Mouse (Mus musculus) forebrain, embryonic 11.5 days (tissue): ENCODE data around the gene Setx. TPM values are rescaled to one million over a fixed set of nuclear protein-coding genes. Genes with fewer than 3 reads are reported as not detected.
"Not testable (repeated sequence)": the region's sequence is repeated elsewhere in the genome, so short reads cannot be mapped to it uniquely, and the experiment has no call there.

ENCODE experiments used
- ATAC-seq: fragments of 200-750 bp; cut with Nextera tagmentation; replicated peaks from 2 replicates; pipeline ENCODE4 v1.8.0; 2017; ENCODE audit warnings: moderate TSS enrichment; ENCODE audit not compliant: low FRiP score
- DNase-seq: peaks from one replicate; pipeline ENCODE4 v3.0.0-alpha.2; 2017; ENCODE audit warnings: low spot score
- H3K27ac ChIP-seq: fragments of 300-500 bp; sonication (generic); 2 replicates; pipeline ENCODE4 v1.5.1; 2014; ENCODE audit warnings: low read depth, low read length
- H3K27me3 ChIP-seq: fragments of 300-500 bp; sonication (generic); 2 replicates; pipeline ENCODE4 v1.6.1; 2014; ENCODE audit warnings: mild to moderate bottlenecking, low read length, mixed read lengths; ENCODE audit not compliant: control insufficient read depth, insufficient read depth
- H3K36me3 ChIP-seq: fragments of 300-500 bp; sonication (generic); 2 replicates; pipeline ENCODE4 v1.6.1; 2014; ENCODE audit warnings: mild to moderate bottlenecking, low read length, moderate library complexity, mixed read lengths; ENCODE audit not compliant: control insufficient read depth, insufficient read depth
- H3K4me1 ChIP-seq: fragments of 300-500 bp; sonication (generic); replicated peaks from 2 replicates; pipeline ENCODE4 v1.6.1; 2014; ENCODE audit warnings: low read length, mixed read lengths; ENCODE audit not compliant: control insufficient read depth, insufficient read depth
- H3K4me2 ChIP-seq: fragments of 300-500 bp; sonication (generic); 2 replicates; pipeline ENCODE4 v1.6.1; 2014; ENCODE audit warnings: low read depth, mild to moderate bottlenecking, low read length, moderate library complexity, mixed read lengths; ENCODE audit not compliant: severe bottlenecking
- H3K4me3 ChIP-seq: fragments of 300-500 bp; sonication (generic); 2 replicates; pipeline ENCODE4 v1.5.1; 2014; ENCODE audit warnings: low read depth, low read length
- H3K9ac ChIP-seq: fragments of 300-500 bp; sonication (generic); 2 replicates; pipeline ENCODE4 v1.6.1; 2014; ENCODE audit warnings: low read length
- H3K9me3 ChIP-seq: fragments of 300-500 bp; sonication (generic); 2 replicates; pipeline ENCODE4 v1.6.1; 2016; ENCODE audit warnings: low read length, mixed read lengths; ENCODE audit not compliant: control insufficient read depth
- WGBS: fragments of 180-500 bp; shearing (Covaris S2); extraction: QIAGEN DNeasy Blood & Tissue Kit; methylation state at CpG from one replicate; pipeline ENCODE4 v1.1.7; 2014; 5-methylcytosine and 5-hydroxymethylcytosine counted together
- polyA plus RNA-seq: library from polyadenylated mRNA; unstranded; fragments of >200 nt; fragmentation: Nextera tagmentation; extraction: Ambion mirVana; gene quantifications from 2 replicates; pipeline ENCODE4 v1.2.1, GENCODE M21; 2014

The Setx gene
- polyA plus RNA-seq, 1 experiment from 2014 or later = 12.2 TPM

GRCm38 (mm10) chr2:29096751-29097150 is 27.2 kb upstream of the Setx start:
- H3K4me3 ChIP-seq = no peak overlapping the region
- no peaks in the 10 kb centered on the region for H3K27me3 ChIP-seq
- no peak for ATAC-seq
- no peaks in the 10 kb centered on the region for H3K36me3 ChIP-seq
- WGBS = 65% methylated on average over 4 of the region's 4 CpGs
- H3K4me2 ChIP-seq = no peak overlapping the region
- H3K27ac ChIP-seq = no peak overlapping the region
- no peak for DNase-seq
- H3K4me1 ChIP-seq = no peaks in the 10 kb centered on the region
- H3K9me3 ChIP-seq = no peaks in the 10 kb centered on the region
- no peak overlapping the region for H3K9ac ChIP-seq

- H3K4me2 ChIP-seq = no peak overlapping the region
- no peak overlapping the region for H3K9ac ChIP-seq
- H3K27me3 ChIP-seq = no peaks in the 10 kb centered on the region
- H3K36me3 ChIP-seq = no peaks in the 10 kb centered on the region
- H3K4me3 ChIP-seq = no peak overlapping the region
- no peaks in the 10 kb centered on the region for H3K9me3 ChIP-seq
- DNase-seq (no peak), ATAC-seq (no peak)
- H3K4me1 ChIP-seq = no peaks in the 10 kb centered on the region
- 77% methylated on average over 3 of the region's 3 CpGs for WGBS
- no peak overlapping the region for H3K27ac ChIP-seq
These were observed 26.5 kb upstream of the Setx start for GRCm38 (mm10) chr2:29097465-29097864.

- not testable (repeated sequence) for DNase-seq, ATAC-seq, H3K27me3 ChIP-seq, H3K27ac ChIP-seq, H3K36me3 ChIP-seq, H3K4me1 ChIP-seq, H3K9ac ChIP-seq, H3K4me2 ChIP-seq, H3K4me3 ChIP-seq, H3K9me3 ChIP-seq
- 95% methylated on average over 5 of the region's 5 CpGs for WGBS
These were observed 26.0 kb upstream of the Setx start for GRCm38 (mm10) chr2:29097955-29098354.

- Histone ChIP-seq H3K4me2 (no peak overlapping the region), H3K27me3 (no peaks in the 10 kb centered on the region), H3K27ac (no peak overlapping the region), H3K4me3 (no peak overlapping the region), H3K36me3 (no peaks in the 10 kb centered on the region), H3K9me3 (no peaks in the 10 kb centered on the region), H3K9ac (no peak overlapping the region), H3K4me1 (no peaks in the 10 kb centered on the region)
- DNase-seq (no peak), ATAC-seq (no peak)
- WGBS = 84% methylated on average over 8 of the region's 8 CpGs
These were observed 25.2 kb upstream of the Setx start for GRCm38 (mm10) chr2:29098786-29099185.

GRCm38 (mm10) chr2:29099646-29100045 is 24.3 kb upstream of the Setx start:
- Histone ChIP-seq H3K9me3 (no peaks in the 10 kb centered on the region), H3K4me1 (no peaks in the 10 kb centered on the region), H3K9ac (no peak overlapping the region), H3K4me2 (no peak overlapping the region), H3K27me3 (no peaks in the 10 kb centered on the region), H3K36me3 (no peaks in the 10 kb centered on the region), H3K27ac (no peak overlapping the region), H3K4me3 (no peak overlapping the region)
- DNase-seq = no peak
- WGBS = 91% methylated on average over 14 of the region's 14 CpGs
- no peak for ATAC-seq

GRCm38 (mm10) chr2:29100822-29101534 is 23.0 kb upstream of the Setx start:
- H3K27me3 ChIP-seq = no peaks in the 10 kb centered on the region
- H3K4me2 ChIP-seq = no peak overlapping the region
- no peaks in the 10 kb centered on the region for H3K9me3 ChIP-seq
- H3K9ac ChIP-seq = no peak overlapping the region
- no peak for DNase-seq
- no peaks in the 10 kb centered on the region for H3K36me3 ChIP-seq
- H3K27ac ChIP-seq = no peak overlapping the region
- H3K4me3 ChIP-seq = no peak overlapping the region
- H3K4me1 ChIP-seq = no peaks in the 10 kb centered on the region
- ATAC-seq = no peak
- 76% methylated on average over 7 of the region's 7 CpGs for WGBS

- WGBS = 88% methylated on average over 9 of the region's 10 CpGs
- H3K4me3 ChIP-seq, H3K9ac ChIP-seq, H3K27me3 ChIP-seq, H3K4me2 ChIP-seq, H3K9me3 ChIP-seq, H3K4me1 ChIP-seq, DNase-seq, ATAC-seq, H3K27ac ChIP-seq, H3K36me3 ChIP-seq: not testable (repeated sequence)
These were observed 21.3 kb upstream of the Setx start for GRCm38 (mm10) chr2:29102416-29103377.

GRCm38 (mm10) chr2:29120969-29121368 is 3.0 kb upstream of the Setx start:
- Histone ChIP-seq H3K36me3 (no peaks in the 10 kb centered on the region), H3K9ac (no peak overlapping the region), H3K27me3 (no peaks in the 10 kb centered on the region), H3K4me1 (no peaks in the 10 kb centered on the region), H3K9me3 (no peaks in the 10 kb centered on the region), H3K4me3 (no peak overlapping the region), H3K4me2 (no peak overlapping the region), H3K27ac (no peak overlapping the region)
- no peak for ATAC-seq
- no peak for DNase-seq
